Mouse (Mus musculus) forebrain, postnatal 0 days (tissue): ENCODE measurements around the gene Ttyh2. TPM values are rescaled to one million over a fixed set of nuclear protein-coding genes. Genes with fewer than 3 reads are reported as not detected.

Source experiments
- ATAC-seq: fragments of 200-750 bp; cut with Nextera tagmentation; 2 replicates; pipeline ENCODE4 v1.8.0; 2017; ENCODE audit warnings: mild to moderate bottlenecking, moderate library complexity
- DNase-seq: peaks from one replicate; pipeline ENCODE4 v3.0.0-alpha.2; 2015
- H3K27ac ChIP-seq: fragments of 300-500 bp; sonication (generic); 2 replicates; pipeline ENCODE4 v1.5.1; 2014; ENCODE audit warnings: low read depth, mild to moderate bottlenecking, antibody characterized with exemption, low read length, moderate library complexity, mixed read lengths
- H3K27me3 ChIP-seq: fragments of 300-500 bp; sonication (generic); 2 replicates; pipeline ENCODE4 v1.6.1; 2014; ENCODE audit warnings: mild to moderate bottlenecking, low read length, mixed read lengths; ENCODE audit not compliant: insufficient read depth
- H3K36me3 ChIP-seq: fragments of 300-500 bp; sonication (generic); 2 replicates; pipeline ENCODE4 v1.6.1; 2014; ENCODE audit warnings: mild to moderate bottlenecking, moderate library complexity; ENCODE audit not compliant: insufficient read depth
- H3K4me1 ChIP-seq: fragments of 300-500 bp; sonication (generic); 2 replicates; pipeline ENCODE4 v1.6.1; 2014; ENCODE audit warnings: antibody characterized with exemption; ENCODE audit not compliant: insufficient read depth
- H3K4me2 ChIP-seq: fragments of 300-500 bp; sonication (generic); 2 replicates; pipeline ENCODE4 v1.6.1; 2014; ENCODE audit warnings: low read depth, mild to moderate bottlenecking, moderate library complexity
- H3K4me3 ChIP-seq: fragments of 300-500 bp; sonication (generic); 2 replicates; pipeline ENCODE4 v1.5.1; 2014; ENCODE audit warnings: low read depth, low read length, mixed read lengths
- H3K9ac ChIP-seq: fragments of 300-500 bp; sonication (generic); 2 replicates; pipeline ENCODE4 v1.6.1; 2014; ENCODE audit warnings: mild to moderate bottlenecking
- H3K9me3 ChIP-seq: fragments of 300-500 bp; sonication (generic); 2 replicates; pipeline ENCODE4 v1.6.1; 2016; ENCODE audit warnings: low read length
- CTCF ChIP-seq: sonication (generic); IDR thresholded peaks from 2 replicates; pipeline ENCODE4 v1.5.1; 2016; ENCODE audit warnings: antibody characterized with exemption, control low read depth, low read depth
- WGBS: fragments of 180-500 bp; shearing (Covaris S2); extraction: QIAGEN DNeasy Blood & Tissue Kit; methylation state at CpG from one replicate; pipeline ENCODE4 v1.1.7; 2014; 5-methylcytosine and 5-hydroxymethylcytosine counted together
- polyA plus RNA-seq: library from polyadenylated mRNA; unstranded; fragments of >200 nt; fragmentation: Nextera tagmentation; extraction: Ambion mirVana; gene quantifications from 2 replicates; pipeline ENCODE4 v1.2.1, GENCODE M21; 2015
- total RNA-seq: library from RNA; depleted of rRNA; stranded (reverse); fragments of >200 nt; gene quantifications from 2 replicates; pipeline ENCODE4 v1.2.3, GENCODE M21; 2014

The Ttyh2 gene
- total and polyA plus RNA-seq, 2 experiments from 2014 or later, result 26.4 to 29.9 TPM

DNA sequence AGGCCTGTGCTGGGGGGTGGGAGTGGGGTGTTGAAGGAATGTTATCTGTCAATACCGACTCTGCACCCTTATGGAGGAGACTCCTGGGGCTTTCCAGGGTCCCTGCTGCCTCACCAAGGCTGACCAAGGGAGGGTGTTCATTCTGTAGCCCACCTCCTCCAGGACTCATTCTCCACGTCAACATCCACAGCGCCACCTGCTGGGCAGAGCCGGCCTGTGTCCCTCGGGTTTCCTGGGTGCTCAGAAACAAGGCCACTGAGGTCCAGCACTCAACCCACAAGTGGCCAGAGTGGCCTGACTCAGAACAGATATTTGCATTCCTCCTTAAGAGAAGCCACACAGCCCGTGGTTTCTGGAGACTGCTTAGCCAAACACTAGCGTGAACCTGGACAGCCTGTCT is 17.5 kb upstream of the Ttyh2 start:
- peak; percentile 82 for TF ChIP-seq CTCF
- H3K9ac ChIP-seq, result no peak overlapping the region
- no peak overlapping the region for H3K27ac ChIP-seq
- DNase-seq, result peak; percentile 80
- H3K4me2 ChIP-seq, result no peak overlapping the region
- H3K4me3 ChIP-seq, result no peak overlapping the region
- 20% methylated on average over 7 of the region's 7 CpGs for WGBS
- H3K36me3 ChIP-seq, result no peaks in the 10 kb centered on the region
- H3K4me1 ChIP-seq, result no peaks in the 10 kb centered on the region
- peak; percentile 38; the same call in 1 of the 2 replicates for ATAC-seq
- no peaks in the 10 kb centered on the region for H3K9me3 ChIP-seq
- H3K27me3 ChIP-seq, result no peaks in the 10 kb centered on the region

DNA sequence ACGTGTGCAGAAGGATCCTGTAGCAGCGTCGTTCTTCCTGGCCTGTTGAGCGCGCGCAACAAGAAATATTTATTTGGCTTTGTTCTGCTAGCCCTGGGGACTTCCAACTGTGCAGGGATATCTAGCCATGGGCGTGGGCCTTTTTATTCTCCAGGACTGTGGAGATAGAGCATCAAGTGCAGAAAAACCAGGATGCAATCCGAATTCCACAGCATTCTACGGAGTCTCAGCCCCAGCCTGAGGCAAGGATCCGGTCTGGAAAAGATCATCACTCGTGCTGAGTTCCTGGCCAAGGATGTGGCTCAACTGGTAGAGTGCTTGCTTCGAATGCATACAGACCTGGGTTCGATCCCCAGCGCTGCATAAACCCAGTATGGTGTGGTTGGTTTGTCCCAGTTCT is 13.1 kb upstream of the Ttyh2 start:
- Histone ChIP-seq H3K4me3 (no peak overlapping the region), H3K36me3 (no peaks in the 10 kb centered on the region), H3K4me2 (no peak overlapping the region), H3K27me3 (0 out of 2 replicates have a peak, but pooled peaks cover 3% of the 10 kb centered on the region), H3K9me3 (no peaks in the 10 kb centered on the region), H3K9ac (no peak overlapping the region), H3K4me1 (no peaks in the 10 kb centered on the region), H3K27ac (no peak overlapping the region)
- TF ChIP-seq CTCF, result no peak
- no peak for DNase-seq
- 87% methylated on average over 14 of the region's 14 CpGs for WGBS
- no peak for ATAC-seq

DNA sequence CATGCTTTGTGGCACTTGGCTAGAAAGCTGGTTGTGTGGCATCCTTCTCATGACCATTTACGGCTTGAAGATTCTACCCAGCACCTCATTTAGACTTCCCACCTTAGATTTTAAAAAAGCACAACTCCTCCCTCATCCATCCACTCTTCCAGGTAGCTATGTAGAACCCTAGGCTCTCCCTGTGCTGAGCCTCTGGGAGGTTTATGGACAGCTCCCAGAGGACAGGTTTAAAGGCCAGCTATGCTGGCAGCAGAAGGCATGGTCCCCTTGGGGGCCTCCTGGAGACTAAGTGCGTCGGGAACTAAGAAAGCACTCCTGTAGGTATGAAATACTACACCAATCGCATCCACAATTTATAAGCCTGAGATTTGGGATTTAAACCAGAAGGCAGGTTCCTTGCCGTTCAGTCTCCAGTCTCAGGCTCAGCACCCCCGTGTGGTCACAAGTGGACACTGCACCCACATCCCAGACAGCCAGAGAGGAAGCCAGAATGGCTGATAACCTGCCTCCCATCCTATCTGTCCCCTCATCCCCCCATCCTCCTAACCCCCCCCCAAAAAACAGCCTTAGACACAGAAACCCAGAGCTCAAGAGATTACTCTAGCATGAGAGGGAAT is 12.4 kb upstream of the Ttyh2 start:
- peak; percentile 88 for TF ChIP-seq CTCF
- Histone ChIP-seq H3K4me1 (no peaks in the 10 kb centered on the region), H3K4me3 (no peak overlapping the region), H3K27me3 (0 out of 2 replicates have a peak, but pooled peaks cover 3% of the 10 kb centered on the region), H3K36me3 (no peaks in the 10 kb centered on the region), H3K27ac (no peak overlapping the region), H3K9me3 (no peaks in the 10 kb centered on the region), H3K9ac (no peak overlapping the region), H3K4me2 (no peak overlapping the region)
- WGBS, result 30% methylated on average over 6 of the region's 6 CpGs
- DNase-seq (peak; percentile 82), ATAC-seq (peak; percentile 68; the same call in 1 of the 2 replicates)

DNA sequence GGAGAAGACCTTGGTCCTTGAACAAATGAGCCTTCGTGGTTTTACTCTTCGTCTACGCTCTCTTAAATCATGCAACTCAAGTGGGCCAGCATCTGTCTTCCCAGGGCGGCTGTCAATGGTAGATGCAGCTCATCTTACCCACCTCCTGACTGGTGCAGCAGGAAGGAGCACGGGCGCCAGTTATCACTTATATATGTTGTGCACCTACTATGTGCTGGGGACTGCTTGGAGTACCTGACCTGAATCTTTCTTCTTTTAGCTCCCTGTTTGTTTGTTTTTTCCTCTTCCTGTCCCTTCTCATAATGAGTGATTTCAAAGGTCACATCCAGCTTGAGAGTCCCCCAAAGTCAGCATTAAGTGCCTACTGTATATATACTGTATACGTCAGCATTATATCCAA is 11.1 kb upstream of the Ttyh2 start:
- WGBS, result 83% methylated on average over 7 of the region's 7 CpGs
- DNase-seq (no peak), ATAC-seq (no peak)
- no peak overlapping the region for H3K4me2 ChIP-seq
- no peak for TF ChIP-seq CTCF
- no peaks in the 10 kb centered on the region for H3K9me3 ChIP-seq
- H3K4me1 ChIP-seq, result no peaks in the 10 kb centered on the region
- no peak overlapping the region for H3K9ac ChIP-seq
- 0 out of 2 replicates have a peak, but pooled peaks cover 3% of the 10 kb centered on the region for H3K27me3 ChIP-seq
- no peak overlapping the region for H3K4me3 ChIP-seq
- no peaks in the 10 kb centered on the region for H3K36me3 ChIP-seq
- no peak overlapping the region for H3K27ac ChIP-seq

DNA sequence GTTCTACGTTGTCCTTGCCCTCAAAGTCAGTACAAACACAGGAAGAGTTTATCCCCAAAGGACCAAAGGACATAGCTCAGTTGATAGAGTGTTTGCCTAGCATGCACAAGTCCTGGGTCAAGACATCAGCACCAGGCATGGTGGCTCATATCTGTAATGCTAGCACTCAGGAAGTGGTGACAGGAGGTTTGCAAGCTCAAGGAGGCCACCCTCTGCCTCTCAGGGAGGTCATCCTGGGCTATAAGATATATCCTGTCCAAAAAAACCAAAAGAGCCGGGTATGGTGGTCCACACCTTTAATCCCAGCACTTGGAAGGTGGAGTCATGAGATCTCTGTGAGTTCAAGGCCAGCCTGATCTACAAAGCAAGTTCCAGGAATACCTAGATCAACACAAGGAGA is 9.8 kb upstream of the Ttyh2 start:
- 66% methylated on average over 2 of the region's 2 CpGs for WGBS
- ATAC-seq, result no peak
- TF ChIP-seq CTCF, result no peak
- Histone ChIP-seq H3K4me3 (no peak overlapping the region), H3K9me3 (no peaks in the 10 kb centered on the region), H3K9ac (no peak overlapping the region), H3K27me3 (0 out of 2 replicates have a peak, but pooled peaks cover 3% of the 10 kb centered on the region), H3K36me3 (0 out of 2 replicates have a peak, but pooled peaks cover 4% of the 10 kb centered on the region), H3K27ac (no peak overlapping the region), H3K4me2 (no peak overlapping the region), H3K4me1 (peaks cover 8% of the 10 kb centered on the region)
- DNase-seq, result no peak

DNA sequence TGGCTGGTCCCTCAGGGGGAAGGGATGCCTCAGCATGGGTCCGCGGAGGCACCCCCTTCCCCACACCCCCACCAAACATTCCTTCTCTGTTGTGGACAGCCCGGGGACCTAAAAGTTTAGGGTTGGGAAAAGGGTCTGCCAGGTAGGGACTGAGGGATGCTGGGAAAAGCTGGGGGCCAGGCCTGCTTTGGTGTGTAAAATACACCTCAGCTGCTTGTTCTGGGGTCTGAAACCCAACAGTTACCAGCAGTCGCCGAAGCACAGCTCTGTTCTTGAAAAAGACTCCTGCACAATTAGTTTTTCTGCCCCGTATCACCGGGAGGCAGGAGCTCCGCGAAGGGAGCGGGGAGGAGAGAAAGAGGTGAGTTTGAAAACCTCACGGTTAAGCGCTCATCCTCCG is 8.4 kb upstream of the Ttyh2 start:
- no peaks in the 10 kb centered on the region for H3K9me3 ChIP-seq
- H3K27me3 ChIP-seq, result 0 out of 2 replicates have a peak, but pooled peaks cover 3% of the 10 kb centered on the region
- peaks cover 9% of the 10 kb centered on the region for H3K4me1 ChIP-seq
- H3K9ac ChIP-seq, result no peak overlapping the region
- H3K4me2 ChIP-seq, result no peak overlapping the region
- no peak for DNase-seq
- no peak for TF ChIP-seq CTCF
- no peak overlapping the region for H3K27ac ChIP-seq
- WGBS, result 15% methylated on average over 13 of the region's 13 CpGs
- H3K36me3 ChIP-seq, result peaks cover 17% of the 10 kb centered on the region
- H3K4me3 ChIP-seq, result no peak overlapping the region
- no peak for ATAC-seq

DNA sequence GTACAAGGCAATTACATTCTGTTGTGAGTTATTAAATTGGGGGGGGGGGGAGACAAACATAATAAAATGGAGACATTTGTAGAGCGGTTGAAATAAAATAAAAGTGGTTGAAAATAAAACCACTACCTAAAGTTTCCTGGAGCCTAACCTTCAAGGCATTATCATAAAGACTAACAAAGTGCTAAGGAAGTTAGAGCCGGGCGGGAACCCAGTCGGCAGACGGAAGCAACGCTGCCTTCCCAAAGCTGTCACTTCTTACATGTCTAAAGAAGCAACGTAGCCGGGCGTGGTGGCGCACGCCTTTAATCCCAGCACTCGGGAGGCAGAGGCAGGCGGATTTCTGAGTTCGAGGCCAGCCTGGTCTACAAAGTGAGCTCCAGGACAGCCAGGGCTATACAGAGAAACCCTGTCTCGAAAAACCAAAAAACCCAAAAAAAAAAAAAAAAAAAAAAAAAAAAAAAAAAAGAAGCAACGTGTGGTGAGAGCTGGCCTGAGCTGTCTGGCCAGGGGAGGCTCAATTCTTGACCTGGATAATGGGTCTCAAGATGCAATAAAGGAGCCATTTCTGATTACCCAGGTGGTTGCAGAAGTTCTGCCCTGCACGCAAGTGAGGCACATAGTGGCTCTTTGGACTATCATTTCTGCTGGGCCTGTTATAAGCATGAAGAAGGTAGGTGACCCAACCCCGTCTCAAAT is 7.8 kb upstream of the Ttyh2 start:
- no peak overlapping the region for H3K4me3 ChIP-seq
- H3K4me2 ChIP-seq, result no peak overlapping the region
- no peak overlapping the region for H3K27ac ChIP-seq
- 0 out of 2 replicates have a peak, but pooled peaks cover 3% of the 10 kb centered on the region for H3K27me3 ChIP-seq
- no peak overlapping the region for H3K9ac ChIP-seq
- H3K9me3 ChIP-seq, result no peaks in the 10 kb centered on the region
- DNase-seq (no peak), ATAC-seq (no peak)
- peaks cover 9% of the 10 kb centered on the region for H3K4me1 ChIP-seq
- H3K36me3 ChIP-seq, result peaks cover 23% of the 10 kb centered on the region
- no peak for TF ChIP-seq CTCF
- 58% methylated on average over 15 of the region's 18 CpGs for WGBS
